Mouse (Mus musculus) stomach, postnatal 0 days (tissue): ENCODE measurements around the gene Chil4.

ENCODE experiments used
- CTCF ChIP-seq: IDR thresholded peaks from 2 replicates; pipeline ENCODE4 v1.5.1; 2016; ENCODE audit warnings: antibody characterized with exemption, low read depth, mild to moderate bottlenecking, moderate library complexity
- EP300 ChIP-seq: optimal IDR thresholded peaks from 2 replicates; pipeline ENCODE3; 2016; ENCODE audit warnings: antibody characterized with exemption

GRCm38 (mm10) chr3:106167464-106167863 lies 51.8 kb downstream of the Chil4 start, which contains the start of gene Chil3:
- TF ChIP-seq CTCF = no peak
- no peak for TF ChIP-seq EP300
